ENCODE assay signal across 15 mouse cellular contexts in the genomic region with DNA sequence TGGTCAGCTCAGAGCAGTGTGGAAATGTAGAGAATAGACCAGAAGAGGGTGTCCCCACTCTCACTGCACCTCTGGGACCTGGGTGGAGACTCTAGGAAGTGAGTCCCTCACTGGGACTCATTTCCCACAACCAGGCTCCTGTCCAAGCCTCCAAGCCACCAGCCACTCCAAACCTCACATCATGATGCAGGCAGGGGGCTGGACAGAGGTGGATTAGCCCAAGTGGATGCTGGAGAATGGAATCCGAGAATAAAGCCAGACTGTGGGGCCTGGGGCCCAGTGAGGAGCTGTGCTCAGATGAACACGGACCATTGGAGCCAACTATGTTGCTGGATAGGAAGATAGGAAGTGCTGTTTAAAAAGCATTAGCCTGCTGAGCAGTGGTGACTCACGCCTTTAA. TPM values are rescaled to one million over a fixed set of nuclear protein-coding genes. Genes with fewer than 3 reads are reported as not detected.
DNase-seq lines count a peak whose midpoint lies in the region; ATAC-seq lines count a peak whose summit lies in the region.
"Had no signal": no experiment of that assay in that cellular context is flagged by ENCODE, and none has a peak within 500 bp of the region (broad histone marks: within the 10 kb centered on the region; RNA-seq: fewer than 3 reads in every experiment).

No protein-coding gene starts in this region.

- peaks cover 18% of the 10 kb centered on the region for H3K27me3 ChIP-seq in heart, embryonic 12.5 days (replicated peaks)
- peaks cover 17% of the 10 kb centered on the region for H3K27me3 ChIP-seq in kidney, embryonic 15.5 days
- peaks cover 31% of the 10 kb centered on the region for H3K27me3 ChIP-seq in limb, embryonic 13.5 days

- no peak overlapping the region for H3K4me3 ChIP-seq in heart, embryonic 12.5 days
- no peak overlapping the region for H3K4me3 ChIP-seq in kidney, embryonic 15.5 days (replicated peaks)
- no peak overlapping the region for H3K4me3 ChIP-seq in brown adipose tissue, adult 24 weeks (ENCODE audit: insufficient read depth, low read depth, low read length)
- H3K4me3 ChIP-seq in limb, embryonic 13.5 days: no peak overlapping the region
- H3K4me3 ChIP-seq: neural tube, embryonic 12.5 days had no signal

- H3K27ac ChIP-seq in heart, embryonic 12.5 days (ENCODE audit: poor library complexity, severe bottlenecking): peak overlapping the region; percentile 40
- H3K27ac ChIP-seq in kidney, embryonic 15.5 days: peak overlapping the region; percentile 75
- peak overlapping the region; percentile 38 for H3K27ac ChIP-seq in brown adipose tissue, adult 24 weeks (replicated peaks; ENCODE audit: low read depth, low read length)
- 0 out of 2 replicates have a peak overlapping the region, but pooled peaks have one; percentile 22 for H3K27ac ChIP-seq in limb, embryonic 13.5 days
- H3K27ac ChIP-seq: neural tube, embryonic 12.5 days had no signal

- WGBS in heart, embryonic 12.5 days: 55% methylated on average over 3 of the region's 3 CpGs
- WGBS in kidney, embryonic 15.5 days: 72% methylated on average over 3 of the region's 3 CpGs
- WGBS in limb, embryonic 13.5 days: 69% methylated on average over 3 of the region's 3 CpGs

- no peak overlapping the region for H3K9ac ChIP-seq in heart, embryonic 12.5 days
- no peak overlapping the region for H3K9ac ChIP-seq in kidney, embryonic 15.5 days
- H3K9ac ChIP-seq in limb, embryonic 13.5 days: no peak overlapping the region
- H3K9ac ChIP-seq: neural tube, embryonic 12.5 days had no signal

- no peak for ATAC-seq in heart, embryonic 12.5 days (ENCODE audit: insufficient number of reproducible peaks, low FRiP score)
- no peak for ATAC-seq in kidney, embryonic 15.5 days (replicated peaks; ENCODE audit: low FRiP score)
- ATAC-seq in limb, embryonic 13.5 days (ENCODE audit: low FRiP score, low read depth): no peak
- ATAC-seq: CD4-positive, CD25-positive, alpha-beta regulatory T cell, adult 4 months; forebrain, embryonic 14.5 days; midbrain, embryonic 16.5 days had no signal

- peaks cover 8% of the 10 kb centered on the region for H3K9me3 ChIP-seq in heart, embryonic 12.5 days (replicated peaks)
- H3K9me3 ChIP-seq in kidney, embryonic 15.5 days (replicated peaks): no peaks in the 10 kb centered on the region; the same call in 1 of the 2 replicates
- no peaks in the 10 kb centered on the region for H3K9me3 ChIP-seq in limb, embryonic 13.5 days
- H3K9me3 ChIP-seq: neural tube, embryonic 12.5 days had no signal

- peaks cover 29% of the 10 kb centered on the region for H3K4me1 ChIP-seq in heart, embryonic 12.5 days (replicated peaks)
- H3K4me1 ChIP-seq in kidney, embryonic 15.5 days: peaks cover 42% of the 10 kb centered on the region
- peaks cover 18% of the 10 kb centered on the region for H3K4me1 ChIP-seq in brown adipose tissue, adult 24 weeks (ENCODE audit: control insufficient read depth, insufficient read depth, insufficient read length, low read length)
- H3K4me1 ChIP-seq in limb, embryonic 13.5 days: peaks cover 10% of the 10 kb centered on the region

- no peaks in the 10 kb centered on the region for H3K36me3 ChIP-seq in heart, embryonic 12.5 days
- H3K36me3 ChIP-seq in kidney, embryonic 15.5 days: no peaks in the 10 kb centered on the region
- H3K36me3 ChIP-seq in limb, embryonic 13.5 days: no peaks in the 10 kb centered on the region
- H3K36me3 ChIP-seq: neural tube, embryonic 12.5 days had no signal

- no peak for DNase-seq in heart, adult 18-20 months
- DNase-seq in kidney, adult 11 months: no peak
- no peak for DNase-seq in MN1 (ENCODE audit: low spot score)
- DNase-seq: adrenal gland, postnatal 10 days; cerebellum, adult 8-10 months; layer of hippocampus, postnatal 36 days; right cerebral cortex, postnatal 25 days had no signal

- no peak overlapping the region for H3K4me2 ChIP-seq in heart, embryonic 12.5 days
- no peak overlapping the region for H3K4me2 ChIP-seq in kidney, embryonic 15.5 days
- no peak overlapping the region for H3K4me2 ChIP-seq in limb, embryonic 13.5 days (replicated peaks)
- H3K4me2 ChIP-seq: neural tube, embryonic 12.5 days had no signal

RNA-seq across cellular contexts. Expression of gene Pi16, which starts 0.6 kb away (rescaled TPM):
- 4.0 and 4.5 TPM in 2 replicates for polyA plus RNA-seq in heart, embryonic 12.5 days (2016; fragmentation: Nextera tagmentation; extraction: Ambion mirVana)
- 10 to 100 TPM; 22.7 to 29.1 TPM for total RNA-seq in heart, adult 18-20 months (2021)
- 3.4 and 5.8 TPM in 2 replicates for polyA plus RNA-seq in kidney, embryonic 15.5 days (2015; fragmentation: Nextera tagmentation; extraction: Ambion mirVana)
- 32.6 and 73.5 TPM in 2 replicates for polyA plus RNA-seq in brown adipose tissue, adult 24 weeks (2012; ENCODE audit: insufficient read depth, insufficient read length, missing spikeins)
- 0.45 and 0.46 TPM in 2 replicates for polyA plus RNA-seq in limb, embryonic 13.5 days (2015; fragmentation: Nextera tagmentation; extraction: Ambion mirVana)

RNA-seq across cellular contexts. Expression of gene Mtch1, which starts 30.8 kb away (rescaled TPM):
- polyA plus RNA-seq in heart, embryonic 12.5 days (2016; fragmentation: Nextera tagmentation; extraction: Ambion mirVana): 317 and 330 TPM in 2 replicates
- 100 to 1,000 TPM; 193 to 203 TPM for total RNA-seq in heart, adult 18-20 months (2021)
- polyA plus RNA-seq in kidney, embryonic 15.5 days (2015; fragmentation: Nextera tagmentation; extraction: Ambion mirVana): 289 and 308 TPM in 2 replicates
- 261 and 305 TPM in 2 replicates for polyA plus RNA-seq in brown adipose tissue, adult 24 weeks (2012; ENCODE audit: insufficient read depth, insufficient read length, missing spikeins)
- polyA plus RNA-seq in limb, embryonic 13.5 days (2015; fragmentation: Nextera tagmentation; extraction: Ambion mirVana): 328 and 333 TPM in 2 replicates

RNA-seq across cellular contexts. Expression of gene Fgd2, which starts 43.8 kb away (rescaled TPM):
- 2.0 and 2.1 TPM in 2 replicates for polyA plus RNA-seq in heart, embryonic 12.5 days (2016; fragmentation: Nextera tagmentation; extraction: Ambion mirVana)
- total RNA-seq in heart, adult 18-20 months (2021): 1 to 10 TPM; 1.5 to 2.6 TPM
- polyA plus RNA-seq in kidney, embryonic 15.5 days (2015; fragmentation: Nextera tagmentation; extraction: Ambion mirVana): 12.0 and 13.0 TPM in 2 replicates
- polyA plus RNA-seq in brown adipose tissue, adult 24 weeks (2012; ENCODE audit: insufficient read depth, insufficient read length, missing spikeins): 2.1 and 3.4 TPM in 2 replicates
- 4.3 and 6.7 TPM in 2 replicates for polyA plus RNA-seq in limb, embryonic 13.5 days (2015; fragmentation: Nextera tagmentation; extraction: Ambion mirVana)

RNA-seq across cellular contexts. Expression of gene BC004004, which starts 48.3 kb away (rescaled TPM):
- 80.0 and 87.6 TPM in 2 replicates for polyA plus RNA-seq in heart, embryonic 12.5 days (2016; fragmentation: Nextera tagmentation; extraction: Ambion mirVana)
- 100 to 1,000 TPM; 297 to 354 TPM for total RNA-seq in heart, adult 18-20 months (2021)
- polyA plus RNA-seq in kidney, embryonic 15.5 days (2015; fragmentation: Nextera tagmentation; extraction: Ambion mirVana): 67.6 and 73.2 TPM in 2 replicates
- polyA plus RNA-seq in brown adipose tissue, adult 24 weeks (2012; ENCODE audit: insufficient read depth, insufficient read length, missing spikeins): 180 and 221 TPM in 2 replicates
- polyA plus RNA-seq in limb, embryonic 13.5 days (2015; fragmentation: Nextera tagmentation; extraction: Ambion mirVana): 65.1 and 69.7 TPM in 2 replicates

RNA-seq across cellular contexts. Expression of gene Ppil1, which starts 52.9 kb away (rescaled TPM):
- 101 and 112 TPM in 2 replicates for polyA plus RNA-seq in heart, embryonic 12.5 days (2016; fragmentation: Nextera tagmentation; extraction: Ambion mirVana)
- total RNA-seq in heart, adult 18-20 months (2021): 10 to 100 TPM; 34.9 to 36.5 TPM
- polyA plus RNA-seq in kidney, embryonic 15.5 days (2015; fragmentation: Nextera tagmentation; extraction: Ambion mirVana): 171 and 182 TPM in 2 replicates
- polyA plus RNA-seq in brown adipose tissue, adult 24 weeks (2012; ENCODE audit: insufficient read depth, insufficient read length, missing spikeins): 20.1 and 20.9 TPM in 2 replicates
- 155 and 162 TPM in 2 replicates for polyA plus RNA-seq in limb, embryonic 13.5 days (2015; fragmentation: Nextera tagmentation; extraction: Ambion mirVana)

Comparison
In these comparisons a context has a peak if more than half of its experiments do, and no peak if none do; other contexts are left out.
1. H3K27ac ChIP-seq: peak in every context shown above with its lines; median percentile 75 in kidney, embryonic 15.5 days; 40 in heart, embryonic 12.5 days; 38 in brown adipose tissue, adult 24 weeks; 22 in limb, embryonic 13.5 days.